ENCODE assay signal across 14 mouse cellular contexts in the genomic region with DNA sequence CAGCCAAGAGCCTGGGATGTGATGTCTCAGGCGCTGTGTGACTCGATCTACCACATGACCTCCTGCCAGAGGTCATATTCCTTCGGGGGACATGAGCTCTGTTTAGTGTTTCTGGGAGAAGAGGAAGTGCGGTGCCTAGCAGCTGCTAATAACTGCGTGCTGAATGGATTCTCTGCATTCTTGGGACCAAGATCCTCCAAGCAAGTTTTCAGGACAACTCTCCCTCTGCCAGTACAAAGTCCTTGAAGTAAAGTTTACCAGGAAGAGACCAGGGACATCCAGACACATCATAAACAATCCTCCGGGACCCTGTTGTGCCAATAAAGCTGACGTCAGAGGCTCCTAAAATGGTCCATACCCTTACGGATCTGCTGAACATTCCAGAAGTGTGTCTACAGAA. TPM values are rescaled to one million over a fixed set of nuclear protein-coding genes. Genes with fewer than 3 reads are reported as not detected.
DNase-seq lines count a peak whose midpoint lies in the region; ATAC-seq and TF ChIP-seq lines count a peak whose summit lies in the region.
"Had no signal": no experiment of that assay in that cellular context is flagged by ENCODE, and none has a peak within 500 bp of the region (broad histone marks: within the 10 kb centered on the region; RNA-seq: fewer than 3 reads in every experiment).

No protein-coding gene starts in this region.

- H3K4me1 ChIP-seq in heart, embryonic 10.5 days, result peaks cover 67% of the 10 kb centered on the region
- peaks cover 40% of the 10 kb centered on the region for H3K4me1 ChIP-seq in heart, embryonic 16.5 days (ENCODE audit: control insufficient read depth, insufficient read depth, low read length)
- H3K4me1 ChIP-seq in stomach, embryonic 15.5 days, result peaks cover 29% of the 10 kb centered on the region

- H3K27me3 ChIP-seq in heart, embryonic 10.5 days (ENCODE audit: insufficient read depth, poor library complexity, severe bottlenecking), result no peaks in the 10 kb centered on the region
- no peaks in the 10 kb centered on the region for H3K27me3 ChIP-seq in heart, embryonic 16.5 days (ENCODE audit: control insufficient read depth, insufficient read depth, low read length)
- no peaks in the 10 kb centered on the region for H3K27me3 ChIP-seq in stomach, embryonic 15.5 days (replicated peaks)
- H3K27me3 ChIP-seq: embryonic facial prominence, embryonic 12.5 days; hindbrain, embryonic 15.5 days had no signal

- DNase-seq in heart, embryonic 10.5 days (ENCODE audit: low spot score), result no peak
- DNase-seq in heart, adult 8-10 months (ENCODE audit: low spot score), result no peak
- no peak for DNase-seq in layer of hippocampus, adult 2 months (ENCODE audit: low spot score in 2 of 2)
- DNase-seq in layer of hippocampus, adult 9-11 months, result no peak
- DNase-seq in spleen, postnatal 14 days (ENCODE audit: low spot score in 2 of 2), result no peak
- no peak for DNase-seq in layer of hippocampus, postnatal 14 days (ENCODE audit: low spot score in 2 of 2)
- DNase-seq: adrenal gland, postnatal 14 days; cerebellum, adult 11 months had no signal

- no peak overlapping the region for H3K4me3 ChIP-seq in heart, embryonic 10.5 days
- no peak overlapping the region for H3K4me3 ChIP-seq in layer of hippocampus, adult 2 months
- no peak overlapping the region for H3K4me3 ChIP-seq in heart, embryonic 16.5 days (ENCODE audit: low read length)
- no peak overlapping the region for H3K4me3 ChIP-seq in stomach, embryonic 15.5 days (replicated peaks)
- H3K4me3 ChIP-seq: embryonic facial prominence, embryonic 12.5 days; hindbrain, embryonic 15.5 days; megakaryocyte, embryonic 14.5 days had no signal

- ATAC-seq in heart, embryonic 16.5 days (replicated peaks; ENCODE audit: extremely low read depth, insufficient read depth, low FRiP score), result no peak
- no peak for ATAC-seq in stomach, embryonic 15.5 days (ENCODE audit: insufficient read depth, low FRiP score, low read depth)
- ATAC-seq: forebrain, embryonic 16.5 days had no signal

- peak overlapping the region; percentile 83 for H3K27ac ChIP-seq in heart, embryonic 10.5 days
- H3K27ac ChIP-seq in layer of hippocampus, adult 2 months, result peak overlapping the region; percentile 63; the same call in 1 of the 2 replicates
- H3K27ac ChIP-seq in heart, embryonic 16.5 days (ENCODE audit: low read length), result peak overlapping the region; percentile 39; the same call in 1 of the 2 replicates
- peak overlapping the region; percentile 33 for H3K27ac ChIP-seq in stomach, embryonic 15.5 days
- H3K27ac ChIP-seq: embryonic facial prominence, embryonic 12.5 days; hindbrain, embryonic 15.5 days had no signal

- peaks cover 14% of the 10 kb centered on the region for H3K36me3 ChIP-seq in heart, embryonic 10.5 days
- peaks cover 4% of the 10 kb centered on the region; the same call in 1 of the 2 replicates for H3K36me3 ChIP-seq in heart, embryonic 16.5 days (ENCODE audit: control insufficient read depth, insufficient read depth)
- 0 out of 2 replicates have a peak, but pooled peaks cover 11% of the 10 kb centered on the region for H3K36me3 ChIP-seq in stomach, embryonic 15.5 days

- H3K9me3 ChIP-seq in heart, embryonic 10.5 days, result no peaks in the 10 kb centered on the region
- H3K9me3 ChIP-seq in heart, embryonic 16.5 days (replicated peaks; ENCODE audit: control insufficient read depth, low read length), result no peaks in the 10 kb centered on the region
- no peaks in the 10 kb centered on the region for H3K9me3 ChIP-seq in stomach, embryonic 15.5 days
- H3K9me3 ChIP-seq: embryonic facial prominence, embryonic 12.5 days; hindbrain, embryonic 15.5 days; megakaryocyte, embryonic 14.5 days had no signal

- WGBS in heart, embryonic 10.5 days, result 26% methylated on average over 8 of the region's 8 CpGs
- 30% methylated on average over 8 of the region's 8 CpGs for WGBS in heart, embryonic 16.5 days
- WGBS in stomach, embryonic 15.5 days, result 34% methylated on average over 8 of the region's 8 CpGs

- no peak for TF ChIP-seq CTCF in layer of hippocampus, adult 2 months (conservative IDR thresholded peaks at IDR 0.05)

- H3K4me2 ChIP-seq in heart, embryonic 16.5 days (ENCODE audit: low read depth, low read length), result no peak overlapping the region
- no peak overlapping the region for H3K4me2 ChIP-seq in stomach, embryonic 15.5 days
- H3K4me2 ChIP-seq: embryonic facial prominence, embryonic 12.5 days; hindbrain, embryonic 15.5 days had no signal

- no peak overlapping the region for H3K9ac ChIP-seq in heart, embryonic 16.5 days (ENCODE audit: low read length)
- no peak overlapping the region for H3K9ac ChIP-seq in stomach, embryonic 15.5 days
- H3K9ac ChIP-seq: embryonic facial prominence, embryonic 12.5 days; hindbrain, embryonic 15.5 days had no signal

RNA-seq across cellular contexts. Expression of gene Mpzl1, which starts 46.5 kb away (rescaled TPM):
- polyA plus RNA-seq in heart, embryonic 10.5 days (2016; fragmentation: Nextera tagmentation; extraction: Ambion mirVana), result 138 and 170 TPM in 2 replicates
- total RNA-seq in heart, adult 8-10 months (2022), result 10 to 100 TPM; 12.3 to 13.6 (median 12.4) TPM
- total RNA-seq in layer of hippocampus, adult 2 months (2021), result 10 to 100 TPM; 30.6 to 38.5 TPM
- polyA plus RNA-seq in heart, embryonic 16.5 days (2015; fragmentation: Nextera tagmentation; extraction: Ambion mirVana), result 95.3 and 104 TPM in 2 replicates
- 159 and 164 TPM in 2 replicates for polyA plus RNA-seq in stomach, embryonic 15.5 days (2015; fragmentation: Nextera tagmentation; extraction: Ambion mirVana)
- 10 to 100 TPM; 73.9 to 80.1 TPM for total RNA-seq in layer of hippocampus, postnatal 14 days (2021)

Comparison
In these comparisons a context has a peak if more than half of its experiments do, and no peak if none do; other contexts are left out.
1. H3K27ac ChIP-seq: peak in every context shown above with its lines; median percentile 83 in heart, embryonic 10.5 days; 63 in layer of hippocampus, adult 2 months; 39 in heart, embryonic 16.5 days; 33 in stomach, embryonic 15.5 days.